Mouse (Mus musculus) left cerebral cortex, adult 18-20 months (tissue): Measurements from ENCODE around the gene Bnc1. TPM values are rescaled to one million over a fixed set of nuclear protein-coding genes. Genes with fewer than 3 reads are reported as not detected.

Experiments used
- DNase-seq, 2 experiments: peaks; one replicate each; pipeline ENCODE4 v3.0.0; 2021 to 2022; ENCODE audit warnings: low spot score in 2 of 2, mixed read lengths in 1 of 2
- total RNA-seq, 2 experiments: library from RNA; stranded (reverse); gene quantifications; 2 replicates each; pipeline ENCODE4 v1.2.3; 2021

The Bnc1 gene
- total RNA-seq, 2 experiments from 2014 or later: not detected

DNA sequence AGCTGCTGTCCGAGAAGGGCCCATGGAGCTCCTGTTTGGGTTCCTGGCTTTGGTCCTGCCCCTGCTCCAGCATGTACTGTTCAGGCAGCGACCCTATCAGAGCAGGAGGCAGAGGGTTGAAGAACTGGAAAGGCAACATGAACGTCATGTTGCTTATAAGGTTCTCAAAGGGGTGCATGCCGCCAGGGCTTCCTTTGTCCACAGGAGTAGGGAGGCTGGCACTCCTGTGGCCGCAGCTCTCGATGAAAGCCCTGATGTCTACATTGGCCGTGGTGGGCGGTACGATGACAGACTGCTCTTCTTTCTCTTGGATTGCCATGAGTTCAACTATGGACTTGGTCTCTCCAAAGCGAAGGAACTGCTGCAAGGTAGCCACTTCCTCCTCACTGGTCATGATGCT is 17.5 kb downstream of the Bnc1 start:
- DNase-seq: no peak

DNA sequence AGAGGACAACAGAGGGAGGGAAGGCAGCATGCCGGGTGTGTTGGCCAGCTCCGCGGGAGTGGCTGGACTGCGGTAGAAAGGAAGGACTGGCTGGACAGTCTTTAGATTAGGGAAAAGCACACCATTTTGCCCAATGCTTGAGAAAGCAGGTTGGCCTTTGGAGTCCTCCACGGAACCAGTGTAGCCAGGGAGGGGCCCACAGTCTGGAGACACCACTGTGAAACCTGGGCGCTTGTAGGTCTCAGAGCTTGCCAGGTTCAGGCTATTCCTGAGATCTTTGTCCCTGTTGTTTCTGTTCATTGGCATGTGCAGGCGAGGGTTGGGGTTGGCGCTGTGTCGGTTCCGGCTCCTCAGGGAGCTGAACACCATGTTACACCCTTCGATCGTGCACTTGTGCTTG is 18.2 kb downstream of the Bnc1 start:
- no peak for DNase-seq

DNA sequence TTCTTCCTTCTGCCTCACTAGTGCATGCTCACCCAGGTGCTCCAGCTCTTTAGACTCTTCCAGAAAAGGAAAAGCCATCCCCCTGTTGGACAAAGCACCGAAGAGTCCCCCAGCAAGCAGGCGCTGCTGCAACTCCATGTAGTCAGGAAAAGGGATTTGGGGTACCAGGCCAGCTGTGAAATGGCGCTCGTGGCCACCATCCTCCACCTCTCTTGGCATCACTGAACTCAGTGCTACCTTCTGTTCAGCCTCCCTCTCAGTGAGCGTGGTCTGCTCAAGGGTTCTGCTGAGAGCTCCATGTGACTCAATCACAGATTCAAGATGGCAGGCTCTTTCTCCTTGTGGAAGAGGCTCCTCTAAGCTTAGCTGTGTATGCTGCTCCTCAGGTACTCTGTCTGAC is 18.8 kb downstream of the Bnc1 start:
- no peak for DNase-seq

DNA sequence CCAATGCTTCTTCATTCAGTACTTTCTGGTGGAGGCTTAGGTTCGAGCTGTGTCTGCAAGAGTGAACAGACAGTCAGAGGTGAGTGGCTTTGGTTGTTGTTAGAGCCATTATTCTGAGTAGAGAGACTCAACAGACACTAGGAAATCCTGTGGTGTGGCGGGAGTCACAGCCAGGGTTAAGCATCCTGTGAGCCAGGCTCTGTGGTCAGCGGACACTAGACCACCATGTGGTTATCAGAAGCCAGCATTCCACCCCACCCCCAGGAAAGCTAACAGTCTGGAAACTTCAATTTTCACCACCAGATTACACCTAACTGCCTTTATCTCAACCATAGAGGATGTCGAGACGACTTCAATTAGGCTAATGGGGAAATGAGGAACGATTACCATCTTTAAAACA is 23.1 kb downstream of the Bnc1 start:
- DNase-seq: no peak

DNA sequence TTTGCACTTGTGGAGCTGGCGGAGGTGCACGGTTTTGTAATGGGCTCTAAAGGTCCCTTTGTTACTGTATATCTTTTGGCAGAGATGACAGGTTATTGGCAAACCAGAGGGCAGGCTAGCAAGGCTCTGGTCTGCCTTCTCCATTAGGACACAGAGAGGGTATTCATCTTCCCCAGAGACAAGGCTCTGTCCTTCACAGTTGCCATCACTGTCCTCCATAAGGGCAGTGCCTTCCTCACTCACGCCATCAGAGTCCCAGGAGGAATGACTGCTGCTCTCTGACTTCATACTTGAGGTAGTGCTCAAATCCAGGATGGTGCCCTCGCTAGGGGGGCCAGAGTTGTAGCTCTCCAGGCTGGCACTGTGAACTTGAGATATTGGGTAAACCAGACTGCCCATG is 23.6 kb downstream of the Bnc1 start:
- DNase-seq: no peak

DNA sequence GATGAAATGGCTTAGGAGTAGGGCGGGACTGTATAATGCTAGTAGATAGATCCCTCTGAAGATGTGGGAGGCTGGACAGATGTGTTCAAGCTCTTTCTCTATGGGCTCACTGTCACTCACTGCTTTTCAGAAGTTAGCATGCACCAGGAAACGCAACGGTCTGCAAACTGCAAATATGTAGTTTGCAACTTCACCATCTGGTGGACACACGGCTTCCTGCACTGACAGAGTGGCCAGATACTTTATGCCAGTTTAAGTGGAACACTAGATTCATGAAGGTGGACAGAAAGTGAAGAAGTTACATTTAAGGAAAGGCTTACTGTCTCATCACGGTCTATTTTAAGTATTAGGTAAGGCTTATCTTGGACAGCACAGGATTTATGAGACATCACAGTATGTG is 25.9 kb downstream of the Bnc1 start:
- DNase-seq: no peak

DNA sequence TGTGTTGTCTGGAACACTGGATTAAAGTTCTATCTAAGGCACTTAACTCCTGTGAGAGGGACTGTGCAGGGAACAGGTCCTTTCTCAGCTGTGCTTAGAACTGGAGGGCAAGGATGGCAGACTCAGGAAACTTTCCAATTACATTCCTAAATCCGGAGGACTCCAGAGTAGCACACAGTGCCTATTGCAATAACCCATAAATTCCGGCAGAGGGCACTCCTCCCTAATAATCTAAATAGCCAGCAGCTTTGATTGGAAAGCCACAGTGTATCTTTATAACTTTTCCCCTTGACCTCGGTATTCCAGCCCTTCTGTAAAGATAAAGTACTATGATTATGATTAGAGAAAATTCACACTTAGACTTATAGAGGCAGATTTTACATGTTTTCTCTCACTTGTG is 32.4 kb downstream of the Bnc1 start:
- peak; percentile 20 to 27 for DNase-seq

DNA sequence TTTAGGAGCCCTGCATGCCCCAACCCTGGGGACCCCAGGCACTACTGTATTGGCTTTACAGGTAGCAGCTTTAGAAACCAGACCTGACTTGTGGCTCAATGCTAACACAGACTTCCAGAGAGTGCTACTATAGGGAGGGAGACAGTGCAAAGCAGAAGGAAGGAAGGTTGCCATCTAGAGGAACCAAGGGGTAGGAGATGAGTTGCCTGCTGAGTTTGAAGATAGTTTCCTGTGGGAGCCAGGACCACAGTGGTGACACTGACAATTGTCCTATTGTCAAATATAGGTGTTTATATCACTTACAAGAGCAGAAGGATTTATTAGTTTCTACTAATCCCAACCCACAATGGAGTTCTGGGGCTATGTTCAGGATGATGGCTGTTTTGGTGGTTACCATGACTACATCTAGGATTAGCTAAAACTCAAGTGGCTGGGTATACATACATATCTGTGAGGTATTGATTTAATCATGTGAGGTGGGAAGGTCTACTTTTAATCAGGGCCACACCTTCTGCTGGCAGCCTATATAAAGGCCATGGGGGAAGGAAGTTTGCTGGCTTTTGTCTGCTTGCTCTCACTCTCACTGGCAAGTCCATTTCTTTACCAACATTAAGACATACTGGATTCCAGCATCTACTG is 37.8 kb downstream of the Bnc1 start:
- peak; percentile 25 for DNase-seq

DNA sequence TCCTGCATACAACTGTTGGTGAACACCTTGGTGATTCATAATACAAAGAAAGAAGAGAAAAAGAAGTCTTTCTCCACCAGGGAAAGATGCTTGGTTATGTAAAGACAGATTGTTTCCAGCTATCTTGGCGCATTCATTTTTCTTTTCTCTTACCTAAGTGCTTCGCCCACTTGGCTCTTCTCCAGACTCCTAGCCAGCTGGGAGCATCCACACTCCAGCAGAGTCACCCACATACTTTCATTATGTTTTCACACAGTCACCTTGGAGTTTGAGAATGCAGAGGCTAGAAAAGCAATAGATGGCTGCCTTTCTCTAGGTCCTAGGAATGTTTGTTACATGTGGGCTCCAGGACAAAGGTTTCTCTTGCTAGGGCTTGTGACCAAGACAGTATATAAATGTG is 41.6 kb downstream of the Bnc1 start:
- DNase-seq: peak; percentile 50 to 56

DNA sequence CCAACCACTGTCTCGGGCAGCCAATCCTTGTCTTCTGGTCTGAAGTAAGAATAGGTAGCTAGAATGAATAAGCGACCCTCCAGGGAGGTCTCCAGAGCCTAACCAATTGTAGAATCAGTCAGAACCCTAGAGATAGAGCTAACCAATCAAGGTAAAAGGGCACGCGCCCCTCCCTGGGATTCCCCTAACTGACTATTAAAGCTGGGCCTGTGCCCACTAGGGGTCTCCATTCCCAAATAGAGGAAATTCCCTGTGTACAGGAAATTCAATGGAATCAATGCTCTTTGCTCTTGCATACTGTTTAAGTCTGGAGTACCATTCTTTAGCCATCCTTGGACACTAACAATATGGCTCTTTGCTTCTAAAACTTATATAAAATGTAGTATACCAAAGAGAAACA is 46.7 kb downstream of the Bnc1 start:
- DNase-seq: no peak

DNA sequence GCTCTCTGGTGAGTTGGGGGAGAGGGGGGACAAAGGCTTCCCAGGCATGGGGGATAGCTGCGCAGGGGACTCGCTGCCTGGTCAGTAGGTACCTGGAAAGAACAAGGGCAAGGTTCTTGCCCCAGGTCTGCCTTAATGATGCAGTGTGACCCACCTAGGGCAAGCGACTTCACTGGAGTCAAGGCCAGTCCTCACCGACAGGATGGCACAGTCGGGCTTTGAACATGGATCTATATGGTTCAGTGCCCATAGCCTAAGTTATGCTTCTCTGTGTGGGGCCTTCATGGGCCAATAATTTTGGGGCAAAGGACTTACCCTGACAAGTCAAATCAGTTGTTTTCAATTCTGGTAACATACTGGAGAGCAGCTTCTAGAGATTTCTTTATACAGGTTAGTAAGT is 57.3 kb downstream of the Bnc1 start:
- DNase-seq: no peak

DNA sequence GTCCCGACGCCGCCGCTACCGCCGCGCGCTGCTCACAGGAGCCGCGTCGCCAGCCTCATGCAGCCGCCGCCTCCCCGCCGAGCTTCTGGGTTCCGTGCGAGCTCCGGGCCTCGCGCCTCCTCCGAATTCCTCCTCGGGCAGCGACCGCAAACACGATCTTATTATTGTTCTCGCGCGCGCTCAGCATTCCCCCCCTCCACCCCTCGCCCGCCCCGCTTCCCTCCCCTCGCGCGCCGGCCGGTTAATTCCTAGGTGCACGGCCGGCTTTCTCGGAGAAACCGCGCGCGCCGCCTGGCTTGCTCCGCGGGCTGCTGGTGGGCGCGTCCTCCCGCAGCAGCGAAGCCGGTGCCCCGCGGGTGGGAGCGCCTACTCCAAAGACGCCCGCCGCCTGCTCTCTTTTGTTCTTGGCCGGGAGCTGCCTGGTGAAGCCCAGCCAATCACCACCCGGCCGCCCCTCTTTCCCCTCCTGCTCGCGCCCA is 57.8 kb downstream of the Bnc1 start, which contains the start of gene Hdgfl3:
Hdgfl3 (minus strand) TSS at position 207 of the 479 bp plus-strand sequence.
- DNase-seq: peak; percentile 78 to 80

DNA sequence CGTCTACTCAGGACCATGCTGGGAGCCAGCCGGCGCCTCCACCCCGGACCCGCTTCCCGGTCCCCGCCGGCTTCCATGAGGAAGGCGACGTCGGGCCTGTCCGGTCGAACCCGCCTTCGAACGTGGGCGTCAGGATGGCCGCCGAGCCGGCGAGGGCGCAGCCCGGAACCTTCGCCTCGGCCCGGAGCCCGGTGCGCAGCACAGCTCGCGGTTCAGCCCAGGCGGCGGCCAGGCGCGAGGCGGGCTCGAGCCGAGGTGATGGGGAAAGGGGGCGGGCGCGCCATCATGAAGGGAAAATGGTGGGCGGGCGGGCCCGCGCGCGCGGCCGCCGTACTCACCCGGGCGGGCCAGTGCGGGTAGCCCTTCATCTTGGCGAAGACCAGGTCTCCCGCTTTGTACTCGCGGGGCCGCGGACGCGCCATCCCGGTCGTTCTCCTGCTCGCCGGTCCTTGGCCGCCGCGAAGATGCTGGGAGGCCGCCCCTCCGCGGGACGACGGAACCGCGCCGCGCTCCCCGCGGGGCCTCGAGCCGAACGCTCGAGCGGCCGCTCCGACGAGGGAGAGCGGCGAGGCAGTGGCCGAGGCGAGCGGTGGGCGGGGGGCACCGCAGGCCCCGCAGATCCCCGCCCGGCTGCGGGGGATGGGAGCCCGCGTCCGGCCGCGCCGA is 58.4 kb downstream of the Bnc1 start:
- peak; percentile 61 to 75 for DNase-seq

DNA sequence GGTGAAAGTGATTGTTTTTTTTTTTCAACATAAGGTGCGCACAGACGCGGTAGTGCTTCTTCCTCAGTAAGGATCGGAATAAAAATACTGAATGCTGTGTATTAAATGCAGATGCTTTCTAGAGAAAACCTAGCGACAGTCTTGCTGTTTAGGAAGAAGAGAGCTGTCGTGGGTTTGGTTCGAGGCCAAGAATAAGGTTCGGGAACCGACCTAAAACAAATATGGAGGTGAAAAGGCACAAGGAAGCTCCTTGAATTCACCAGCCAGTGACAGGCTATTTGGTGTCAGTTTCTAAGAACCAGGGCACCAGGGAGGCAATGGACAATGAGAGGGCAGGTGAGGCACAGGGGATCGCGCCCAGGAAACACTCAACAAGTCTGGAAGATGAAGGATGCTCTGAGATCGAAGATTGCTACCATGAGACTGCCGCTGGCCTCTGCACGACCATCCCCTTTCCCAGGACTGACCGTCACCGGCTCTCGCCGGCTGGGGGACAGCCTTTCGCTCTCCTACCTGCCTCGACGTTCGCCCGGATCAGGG is 59.0 kb downstream of the Bnc1 start:
- no peak for DNase-seq

DNA sequence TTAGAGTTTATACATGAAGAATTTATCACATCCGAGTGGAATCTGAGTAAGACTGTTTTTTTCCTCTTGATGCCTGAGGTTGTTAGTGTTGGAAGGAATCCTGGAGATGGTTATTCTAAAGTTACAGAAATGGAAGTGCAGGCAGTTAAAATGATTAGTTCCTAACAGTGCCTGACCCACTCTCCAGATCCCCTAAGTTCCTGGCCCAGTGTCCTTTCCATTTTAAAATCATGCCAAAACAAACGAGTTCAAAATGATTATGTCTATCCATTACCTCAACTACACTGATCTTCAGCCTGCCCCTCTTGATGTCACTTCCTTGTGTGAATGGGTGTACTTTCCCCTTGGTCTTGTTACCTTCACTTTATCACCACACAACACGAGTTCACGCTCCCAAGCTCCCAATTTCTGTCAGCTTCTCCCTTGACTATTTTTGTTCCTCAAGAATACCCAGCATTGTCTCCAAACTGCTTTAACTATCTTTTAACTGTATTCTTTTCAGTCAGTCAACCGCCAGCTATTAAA is 59.5 kb downstream of the Bnc1 start:
- no peak for DNase-seq

DNA sequence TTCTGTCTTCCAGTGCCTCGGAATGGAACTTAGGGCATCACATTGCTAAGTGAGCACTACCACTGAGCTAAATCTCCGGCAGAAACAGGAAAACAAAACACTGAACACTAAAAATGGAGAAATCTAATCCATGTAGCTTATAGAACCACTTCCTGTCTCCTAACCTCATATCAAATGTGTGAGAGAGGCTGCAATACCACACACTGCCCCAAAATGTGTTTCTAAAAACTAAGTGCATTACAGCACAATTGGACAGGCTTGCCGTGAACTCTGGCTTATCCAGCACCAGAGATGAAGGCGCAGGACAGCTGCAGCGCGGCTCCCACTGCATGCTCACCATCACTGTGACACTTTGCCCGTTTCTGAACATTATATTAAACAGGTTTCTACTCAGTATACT is 63.1 kb downstream of the Bnc1 start:
- DNase-seq: no peak

DNA sequence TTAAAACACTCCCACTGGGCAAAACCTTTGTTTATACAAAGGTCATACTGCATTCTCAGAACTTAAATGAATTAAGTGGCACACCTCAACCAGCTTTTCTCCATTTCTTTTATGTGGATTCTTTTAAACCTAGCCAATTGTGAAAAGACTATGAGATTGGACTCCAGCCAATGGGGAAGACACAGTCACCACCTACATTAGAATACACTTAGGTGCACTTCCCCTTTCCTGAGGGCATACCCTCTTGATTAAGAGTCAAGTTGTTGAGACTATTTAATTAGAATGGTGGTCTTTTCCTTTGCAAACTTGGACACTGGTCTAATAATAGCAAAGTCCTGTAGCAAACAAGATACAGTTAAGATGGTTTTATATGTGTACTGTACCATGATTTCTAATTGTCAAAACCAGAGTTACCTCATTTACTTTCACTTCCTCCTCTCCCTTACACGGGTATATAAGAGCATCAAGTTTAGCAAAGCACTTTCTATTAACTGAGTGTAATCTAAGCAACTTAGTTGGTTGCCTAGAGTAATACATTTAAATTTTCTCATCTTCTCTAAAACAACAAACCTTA is 70.6 kb downstream of the Bnc1 start:
- DNase-seq: no peak

DNA sequence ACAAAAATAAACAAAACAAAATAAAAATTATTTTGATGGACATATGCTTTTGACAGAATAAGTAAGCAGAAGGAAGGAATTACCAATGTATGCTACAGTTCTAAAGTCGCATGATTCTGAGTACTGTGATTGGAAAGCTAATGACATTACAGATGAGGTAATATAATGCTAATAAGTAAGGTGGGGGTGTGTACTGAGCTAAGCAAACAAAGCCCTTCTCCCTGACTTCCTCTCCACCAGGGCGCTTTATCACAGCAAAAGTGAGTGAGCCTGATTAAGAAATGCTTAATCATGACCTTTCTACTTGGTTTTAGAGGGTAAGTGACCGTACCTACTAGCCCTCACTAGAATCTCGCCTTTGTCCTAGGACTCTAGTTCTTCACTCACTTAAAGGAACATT is 71.8 kb downstream of the Bnc1 start:
- no peak for DNase-seq

DNA sequence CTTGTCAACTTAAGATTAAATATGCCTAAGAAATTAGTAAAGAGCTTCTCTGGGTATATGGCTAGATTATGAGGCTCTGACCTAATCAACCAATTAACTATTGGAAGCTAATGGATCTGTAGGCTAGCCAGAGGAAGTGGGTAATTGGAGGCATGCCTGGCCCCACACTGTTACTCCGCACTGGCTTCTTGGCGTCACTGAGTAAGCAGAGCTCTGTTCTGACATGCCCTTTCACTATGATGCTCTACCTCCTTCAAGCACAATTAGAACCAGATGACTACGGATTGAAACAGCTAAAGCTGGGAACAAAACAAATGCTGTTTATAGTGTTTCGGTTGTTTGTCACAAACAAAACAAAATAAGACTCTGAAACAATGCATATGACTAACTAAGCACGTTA is 73.8 kb downstream of the Bnc1 start:
- DNase-seq: no peak
